Mouse (Mus musculus): ENCODE measurements at regions not wholly inside any gene's neighbourhood (a gene's known extent, or its start where the extent isn't known, plus 50 kb on each side); places are given as distances from the start of the nearest gene placed in this dataset.

GRCm38 (mm10) chr13:85483348-85483747, 194.4 kb upstream of the Rasa1 start:
- H3K9ac ChIP-seq (ENCODE audit: insufficient read depth, low read depth, low read length, poor library complexity, severe bottlenecking) = no peak overlapping the region
- no peaks in the 10 kb centered on the region for H3K4me1 ChIP-seq (ENCODE audit: control insufficient read depth in 2 of 2, insufficient read depth in 2 of 2, low read length in 2 of 2, poor library complexity in 1 of 2)
- no peak for DNase-seq (ENCODE audit: low read depth, low spot score)
- H3K4me3 ChIP-seq (ENCODE audit: insufficient read depth in 1 of 2, low read depth in 1 of 2, low read length in 2 of 2, poor library complexity in 1 of 2, severe bottlenecking in 1 of 2) = no peak overlapping the region
- in situ Hi-C loops (cut with MboI; ENCODE audit: low sequenced_read_pairs in 2 of 2, unreplicated experiment in 2 of 2) = no loop called here
- H3K27ac ChIP-seq (ENCODE audit: insufficient read depth, low read depth, low read length, poor library complexity, severe bottlenecking) = no peak overlapping the region
- no peaks in the 10 kb centered on the region for H3K9me3 ChIP-seq (ENCODE audit: control insufficient read depth, insufficient read depth, low read depth, low read length)
- TF ChIP-seq MAFK (IDR thresholded peaks at IDR 0.05; ENCODE audit: insufficient read depth, low read depth, low read length) = no peak
- TF ChIP-seq HCFC1 (IDR thresholded peaks at IDR 0.05; ENCODE audit: borderline replicate concordance, insufficient read depth, low read length) = no peak
- no peak for TF ChIP-seq CHD2 (IDR thresholded peaks at IDR 0.05; ENCODE audit: low read depth, low read length)
- no peak for TF ChIP-seq ZC3H11A (IDR thresholded peaks at IDR 0.05; ENCODE audit: borderline replicate concordance, low read depth, low read length)
- no peak for TF ChIP-seq ZNF384 (IDR thresholded peaks at IDR 0.05; ENCODE audit: low read depth, low read length)
- H3K36me3 ChIP-seq (ENCODE audit: control insufficient read depth, insufficient read depth, low read length, poor library complexity, severe bottlenecking) = no peaks in the 10 kb centered on the region

- DNase-seq (ENCODE audit: low read depth, low spot score) = no peak
- TF ChIP-seq HCFC1 (IDR thresholded peaks at IDR 0.05; ENCODE audit: borderline replicate concordance, insufficient read depth, low read length) (no peak), MAFK (IDR thresholded peaks at IDR 0.05; ENCODE audit: insufficient read depth, low read depth, low read length) (no peak), CHD2 (IDR thresholded peaks at IDR 0.05; ENCODE audit: low read depth, low read length) (no peak), ZNF384 (IDR thresholded peaks at IDR 0.05; ENCODE audit: low read depth, low read length) (no peak), ZC3H11A (IDR thresholded peaks at IDR 0.05; ENCODE audit: borderline replicate concordance, low read depth, low read length) (no peak)
- no peak overlapping the region for H3K4me3 ChIP-seq (ENCODE audit: insufficient read depth in 1 of 2, low read depth in 1 of 2, low read length in 2 of 2, poor library complexity in 1 of 2, severe bottlenecking in 1 of 2)
- H3K4me1 ChIP-seq (ENCODE audit: control insufficient read depth in 2 of 2, insufficient read depth in 2 of 2, low read length in 2 of 2, poor library complexity in 1 of 2) = no peaks in the 10 kb centered on the region
- H3K9me3 ChIP-seq (ENCODE audit: control insufficient read depth, insufficient read depth, low read depth, low read length) = no peaks in the 10 kb centered on the region
- H3K27ac ChIP-seq (ENCODE audit: insufficient read depth, low read depth, low read length, poor library complexity, severe bottlenecking) = no peak overlapping the region
- no peaks in the 10 kb centered on the region for H3K36me3 ChIP-seq (ENCODE audit: control insufficient read depth, insufficient read depth, low read length, poor library complexity, severe bottlenecking)
- in situ Hi-C loops (cut with MboI; ENCODE audit: low sequenced_read_pairs in 2 of 2, unreplicated experiment in 2 of 2) = no loop called here
- no peak overlapping the region for H3K9ac ChIP-seq (ENCODE audit: insufficient read depth, low read depth, low read length, poor library complexity, severe bottlenecking)
Measured at GRCm38 (mm10) chr13:85479405-85479804, 190.5 kb upstream of the Rasa1 start.

- H3K4me3 ChIP-seq (ENCODE audit: insufficient read depth in 1 of 2, low read depth in 1 of 2, low read length in 2 of 2, poor library complexity in 1 of 2, severe bottlenecking in 1 of 2) = no peak overlapping the region
- TF ChIP-seq HCFC1 (IDR thresholded peaks at IDR 0.05; ENCODE audit: borderline replicate concordance, insufficient read depth, low read length) (no peak), ZC3H11A (IDR thresholded peaks at IDR 0.05; ENCODE audit: borderline replicate concordance, low read depth, low read length) (no peak), ZNF384 (IDR thresholded peaks at IDR 0.05; ENCODE audit: low read depth, low read length) (no peak), CHD2 (IDR thresholded peaks at IDR 0.05; ENCODE audit: low read depth, low read length) (no peak), MAFK (IDR thresholded peaks at IDR 0.05; ENCODE audit: insufficient read depth, low read depth, low read length) (no peak)
- H3K9me3 ChIP-seq (ENCODE audit: control insufficient read depth, insufficient read depth, low read depth, low read length) = no peaks in the 10 kb centered on the region
- H3K4me1 ChIP-seq (ENCODE audit: control insufficient read depth in 2 of 2, insufficient read depth in 2 of 2, low read length in 2 of 2, poor library complexity in 1 of 2) = no peaks in the 10 kb centered on the region
- DNase-seq (ENCODE audit: low read depth, low spot score) = no peak
- no peak overlapping the region for H3K27ac ChIP-seq (ENCODE audit: insufficient read depth, low read depth, low read length, poor library complexity, severe bottlenecking)
- in situ Hi-C loops (cut with MboI; ENCODE audit: low sequenced_read_pairs in 2 of 2, unreplicated experiment in 2 of 2) = no loop called here
- H3K9ac ChIP-seq (ENCODE audit: insufficient read depth, low read depth, low read length, poor library complexity, severe bottlenecking) = no peak overlapping the region
- no peaks in the 10 kb centered on the region for H3K36me3 ChIP-seq (ENCODE audit: control insufficient read depth, insufficient read depth, low read length, poor library complexity, severe bottlenecking)
Measured at GRCm38 (mm10) chr13:85476274-85476846, 187.4 kb upstream of the Rasa1 start.

- TF ChIP-seq HCFC1 (IDR thresholded peaks at IDR 0.05; ENCODE audit: borderline replicate concordance, insufficient read depth, low read length) (no peak), ZC3H11A (IDR thresholded peaks at IDR 0.05; ENCODE audit: borderline replicate concordance, low read depth, low read length) (no peak), MAFK (IDR thresholded peaks at IDR 0.05; ENCODE audit: insufficient read depth, low read depth, low read length) (no peak), CHD2 (IDR thresholded peaks at IDR 0.05; ENCODE audit: low read depth, low read length) (no peak), ZNF384 (IDR thresholded peaks at IDR 0.05; ENCODE audit: low read depth, low read length) (no peak)
- Histone ChIP-seq H3K27ac (ENCODE audit: insufficient read depth, low read depth, low read length, poor library complexity, severe bottlenecking) (no peak overlapping the region), H3K4me1 (ENCODE audit: control insufficient read depth in 2 of 2, insufficient read depth in 2 of 2, low read length in 2 of 2, poor library complexity in 1 of 2) (no peaks in the 10 kb centered on the region), H3K9ac (ENCODE audit: insufficient read depth, low read depth, low read length, poor library complexity, severe bottlenecking) (no peak overlapping the region), H3K4me3 (ENCODE audit: insufficient read depth in 1 of 2, low read depth in 1 of 2, low read length in 2 of 2, poor library complexity in 1 of 2, severe bottlenecking in 1 of 2) (no peak overlapping the region), H3K9me3 (ENCODE audit: control insufficient read depth, insufficient read depth, low read depth, low read length) (no peaks in the 10 kb centered on the region), H3K36me3 (ENCODE audit: control insufficient read depth, insufficient read depth, low read length, poor library complexity, severe bottlenecking) (no peaks in the 10 kb centered on the region)
- no peak for DNase-seq (ENCODE audit: low read depth, low spot score)
- in situ Hi-C loops (cut with MboI; ENCODE audit: low sequenced_read_pairs in 2 of 2, unreplicated experiment in 2 of 2) = no loop called here
Measured at GRCm38 (mm10) chr13:85471340-85471739, 182.4 kb upstream of the Rasa1 start.
